ENCODE assay signal across 9 mouse cellular contexts in the genomic region with DNA sequence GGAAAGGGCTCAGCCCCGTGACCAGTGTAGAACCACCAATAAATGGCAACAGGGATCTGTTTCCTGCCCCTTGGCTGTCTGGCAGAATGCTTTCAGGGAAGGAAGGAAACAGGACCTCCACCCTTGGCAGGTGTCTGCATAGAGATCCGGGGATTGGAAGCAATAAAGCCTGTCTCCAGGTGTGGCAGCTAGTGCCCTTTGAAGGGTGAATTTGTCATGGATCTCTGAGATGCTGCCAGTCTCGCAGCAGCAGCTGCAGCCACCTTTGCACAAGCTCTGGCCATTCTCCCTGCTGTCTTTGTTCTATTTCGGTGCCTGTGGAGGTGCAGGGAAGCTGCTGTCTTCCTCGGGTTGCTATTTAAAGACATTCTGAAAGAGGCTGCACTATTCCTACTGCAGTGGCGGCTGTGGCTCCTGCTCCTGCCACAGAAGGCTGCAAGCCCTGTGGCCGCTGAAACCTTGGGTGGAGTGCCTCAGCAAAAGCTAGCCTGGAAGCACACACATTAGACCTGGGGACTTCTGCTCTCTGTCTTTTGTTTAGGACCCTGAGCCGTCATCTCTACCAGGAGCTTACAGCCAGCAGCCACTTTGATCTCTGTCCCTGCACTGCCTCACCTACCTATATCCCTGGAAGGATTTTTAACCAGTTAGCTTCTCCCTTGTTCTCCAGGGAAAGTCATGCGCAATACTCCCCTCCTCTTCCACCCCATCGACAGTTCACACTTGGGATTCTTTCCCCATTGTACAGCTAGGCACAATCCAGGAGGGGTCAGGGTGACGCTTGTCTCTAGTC. TPM values are rescaled to one million over a fixed set of nuclear protein-coding genes. Genes with fewer than 3 reads are reported as not detected.
DNase-seq lines count a peak whose midpoint lies in the region; ATAC-seq and TF ChIP-seq lines count a peak whose summit lies in the region.
"Had no signal": no experiment of that assay in that cellular context is flagged by ENCODE, and none has a peak within 500 bp of the region (broad histone marks: within the 10 kb centered on the region; RNA-seq: fewer than 3 reads in every experiment).

No protein-coding gene starts in this region.

- H3K4me3 ChIP-seq in brown adipose tissue, adult 24 weeks (ENCODE audit: insufficient read depth, low read depth, low read length): no peak overlapping the region
- H3K4me3 ChIP-seq in heart, embryonic 10.5 days: peak overlapping the region; percentile 22
- H3K4me3 ChIP-seq in kidney, postnatal 0 days (replicated peaks; ENCODE audit: low read depth, low read length): no peak overlapping the region
- no peak overlapping the region for H3K4me3 ChIP-seq in myocyte
- H3K4me3 ChIP-seq: megakaryocyte, embryonic 14.5 days had no signal

- H3K27ac ChIP-seq in brown adipose tissue, adult 24 weeks (replicated peaks; ENCODE audit: low read depth, low read length): peak overlapping the region; percentile 43; the same call in 1 of the 2 replicates
- peak overlapping the region; percentile 88 for H3K27ac ChIP-seq in heart, embryonic 10.5 days
- H3K27ac ChIP-seq in kidney, postnatal 0 days: peak overlapping the region; percentile 19; the same call in 1 of the 2 replicates

- TF ChIP-seq POLR2A in myocyte (IDR thresholded peaks at IDR 0.05; ENCODE audit: insufficient read length, low read depth): no peak

- WGBS in heart, embryonic 10.5 days: 33% methylated on average over 11 of the region's 11 CpGs
- 36% methylated on average over 11 of the region's 11 CpGs for WGBS in kidney, postnatal 0 days

- TF ChIP-seq CTCF in kidney, postnatal 0 days (IDR thresholded peaks at IDR 0.05; ENCODE audit: low read depth): no peak

- H3K4me2 ChIP-seq in kidney, postnatal 0 days (ENCODE audit: low read length): no peak overlapping the region
- no peak overlapping the region for H3K4me2 ChIP-seq in myocyte (ENCODE audit: low read depth)

- no peaks in the 10 kb centered on the region for H3K79me2 ChIP-seq in myocyte (ENCODE audit: control insufficient read depth, insufficient read depth)

- ATAC-seq in kidney, postnatal 0 days (replicated peaks; ENCODE audit: low FRiP score, low read depth): no peak

- H3ac ChIP-seq in myocyte (ENCODE audit: control insufficient read depth, insufficient read length): no peak overlapping the region

- H3K9ac ChIP-seq in kidney, postnatal 0 days (ENCODE audit: low read depth, low read length): no peak overlapping the region

- H3K27me3 ChIP-seq in heart, embryonic 10.5 days (ENCODE audit: insufficient read depth, poor library complexity, severe bottlenecking): no peaks in the 10 kb centered on the region
- no peaks in the 10 kb centered on the region for H3K27me3 ChIP-seq in kidney, postnatal 0 days (ENCODE audit: insufficient read depth, low read length)
- no peaks in the 10 kb centered on the region for H3K27me3 ChIP-seq in myocyte (ENCODE audit: control insufficient read depth, insufficient read depth, insufficient read length)

- H3K36me3 ChIP-seq in heart, embryonic 10.5 days: peaks cover 4% of the 10 kb centered on the region; the same call in 1 of the 2 replicates
- no peaks in the 10 kb centered on the region for H3K36me3 ChIP-seq in kidney, postnatal 0 days (ENCODE audit: insufficient read depth, low read length)
- H3K36me3 ChIP-seq in myocyte (ENCODE audit: control insufficient read depth, insufficient read depth): no peaks in the 10 kb centered on the region

- peak; percentile 13 to 28 for DNase-seq in cerebellum, postnatal 10 days
- no peak for DNase-seq in cerebellum, adult 11-12 months
- DNase-seq in heart, embryonic 10.5 days (ENCODE audit: low spot score): no peak
- DNase-seq in kidney, postnatal 0 days (ENCODE audit: low spot score): no peak
- DNase-seq in thymus, postnatal 0 days (ENCODE audit: low spot score): no peak
- DNase-seq in embryo, embryonic 10.5 days (ENCODE audit: low spot score): no peak

- H3K9me3 ChIP-seq in heart, embryonic 10.5 days: no peaks in the 10 kb centered on the region
- no peaks in the 10 kb centered on the region for H3K9me3 ChIP-seq in kidney, postnatal 0 days (replicated peaks; ENCODE audit: low read length)
- H3K9me3 ChIP-seq: megakaryocyte, embryonic 14.5 days had no signal

- H3K4me1 ChIP-seq in brown adipose tissue, adult 24 weeks (ENCODE audit: control insufficient read depth, insufficient read depth, insufficient read length, low read length): peaks cover 6% of the 10 kb centered on the region; the same call in 1 of the 2 replicates
- H3K4me1 ChIP-seq in heart, embryonic 10.5 days: peaks cover 28% of the 10 kb centered on the region
- 0 out of 2 replicates have a peak, but pooled peaks cover 7% of the 10 kb centered on the region for H3K4me1 ChIP-seq in kidney, postnatal 0 days (replicated peaks; ENCODE audit: insufficient read depth, low read length)

TF ChIP-seq in myocyte, 11 proteins besides CTCF, POLR2A, EP300 and RAD21:
- TF ChIP-seq CEBPB (IDR thresholded peaks at IDR 0.05; ENCODE audit: insufficient read depth, poor library complexity, severe bottlenecking): no peak
- no peak for TF ChIP-seq MAX (IDR thresholded peaks at IDR 0.05; ENCODE audit: low read depth)
- peak in 1 of 3 experiments; percentile 75 for TF ChIP-seq MYOD1 (IDR thresholded peaks at IDR 0.05; ENCODE audit: control insufficient read depth in 1 of 3, insufficient read length in 2 of 3, low read depth in 2 of 3)
- no peak for TF ChIP-seq E2F4 (IDR thresholded peaks at IDR 0.05; ENCODE audit: insufficient read depth)
- TF ChIP-seq TCF3 (IDR thresholded peaks at IDR 0.05; ENCODE audit: insufficient read length, low read depth): no peak
- no peak for TF ChIP-seq SRF (IDR thresholded peaks at IDR 0.05; ENCODE audit: control insufficient read depth, insufficient read length, low read depth)
- no peak for TF ChIP-seq TCF12 (IDR thresholded peaks at IDR 0.05; ENCODE audit: insufficient read depth, poor library complexity, severe bottlenecking)
- TF ChIP-seq REST (IDR thresholded peaks at IDR 0.05; ENCODE audit: insufficient read depth, insufficient read length): no peak
- no peak for TF ChIP-seq POLR2AphosphoS2 (IDR thresholded peaks at IDR 0.05; ENCODE audit: insufficient read length, low read depth)
- no peak for TF ChIP-seq USF1 (IDR thresholded peaks at IDR 0.05; ENCODE audit: low read depth)
- peak in 2 of 3 experiments; percentile 36 to 40 for TF ChIP-seq MYOG (IDR thresholded peaks at IDR 0.05; ENCODE audit: control insufficient read depth in 1 of 3, insufficient read depth in 1 of 3, insufficient read length in 2 of 3, low read depth in 2 of 3)
TF ChIP-seq in myocyte: peak in this region for 2.

RNA-seq across cellular contexts. Expression of gene Has3, which starts 30.6 kb away (rescaled TPM):
- polyA plus RNA-seq in brown adipose tissue, adult 24 weeks (2012; ENCODE audit: insufficient read depth, insufficient read length, missing spikeins): not detected in 2 replicates
- 0.25 TPM in 1 of 2 replicates, not detected in the other for polyA plus RNA-seq in heart, embryonic 10.5 days (2016; fragmentation: Nextera tagmentation; extraction: Ambion mirVana)
- 0.41 and 0.54 TPM in 2 replicates for polyA plus RNA-seq in kidney, postnatal 0 days (2015; fragmentation: Nextera tagmentation; extraction: Ambion mirVana)
- polyA plus RNA-seq in myocyte (2012; fragmentation: generic; extraction: Trizol): 0.12 TPM
- polyA plus RNA-seq in thymus, postnatal 0 days (2015; fragmentation: Nextera tagmentation; extraction: Ambion mirVana): 0.26 and 0.56 TPM in 2 replicates

RNA-seq across cellular contexts. Expression of gene Utp4, which starts 54.0 kb away (rescaled TPM):
- polyA plus RNA-seq in brown adipose tissue, adult 24 weeks (2012; ENCODE audit: insufficient read depth, insufficient read length, missing spikeins): 19.8 and 24.4 TPM in 2 replicates
- polyA plus RNA-seq in heart, embryonic 10.5 days (2016; fragmentation: Nextera tagmentation; extraction: Ambion mirVana): 61.5 and 79.9 TPM in 2 replicates
- polyA plus RNA-seq in kidney, postnatal 0 days (2015; fragmentation: Nextera tagmentation; extraction: Ambion mirVana): 59.2 and 62.1 TPM in 2 replicates
- polyA plus RNA-seq in myocyte (2012; fragmentation: generic; extraction: Trizol): 45.8 TPM
- 69.4 and 70.7 TPM in 2 replicates for polyA plus RNA-seq in thymus, postnatal 0 days (2015; fragmentation: Nextera tagmentation; extraction: Ambion mirVana)

Comparison
In these comparisons a context has a peak if more than half of its experiments do, and no peak if none do; other contexts are left out.
1. DNase-seq: peak in cerebellum, postnatal 10 days (2 of 2); none in cerebellum, adult 11-12 months (single experiment), heart, embryonic 10.5 days (single experiment), kidney, postnatal 0 days (single experiment), thymus, postnatal 0 days (single experiment) and embryo, embryonic 10.5 days (single experiment).
2. H3K27ac ChIP-seq: peak in every context shown above with its lines; median percentile 88 in heart, embryonic 10.5 days; 43 in brown adipose tissue, adult 24 weeks; 19 in kidney, postnatal 0 days.